In the genomic region with DNA sequence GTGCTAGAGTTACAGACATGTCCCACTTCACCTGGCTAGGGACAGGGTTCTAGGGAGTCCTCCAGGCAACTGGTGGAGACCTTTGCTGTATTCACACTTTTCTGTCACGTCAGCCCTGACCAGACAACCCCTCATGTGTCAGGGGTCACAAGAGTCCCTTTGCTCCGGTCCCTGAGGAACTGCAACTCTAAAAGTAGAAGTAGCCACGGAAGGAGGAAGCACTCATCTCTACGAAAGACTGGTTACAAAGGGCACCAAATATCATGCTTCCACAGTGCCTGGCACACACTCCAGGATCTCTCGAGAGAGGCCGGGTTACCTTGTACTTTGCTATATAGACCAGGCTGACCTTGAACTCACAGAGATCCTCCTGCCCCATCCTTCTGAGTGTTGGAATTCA, we compare ENCODE assay signal across 28 mouse cellular contexts. TPM values are rescaled to one million over a fixed set of nuclear protein-coding genes. Genes with fewer than 3 reads are reported as not detected.
DNase-seq lines count a peak whose midpoint lies in the region; ATAC-seq and TF ChIP-seq lines count a peak whose summit lies in the region.
"Had no signal": no experiment of that assay in that cellular context is flagged by ENCODE, and none has a peak within 500 bp of the region (broad histone marks: within the 10 kb centered on the region; RNA-seq: fewer than 3 reads in every experiment).

No protein-coding gene starts in this region.

- no peaks in the 10 kb centered on the region for H3K9me3 ChIP-seq in liver, embryonic 12.5 days (replicated peaks)
- H3K9me3 ChIP-seq in liver, embryonic 11.5 days (ENCODE audit: control insufficient read depth, low read length) = no peaks in the 10 kb centered on the region
- H3K9me3 ChIP-seq in liver, postnatal 0 days (ENCODE audit: low read length) = no peaks in the 10 kb centered on the region
- H3K9me3 ChIP-seq: heart, embryonic 10.5 days; hindbrain, embryonic 12.5 days; limb, embryonic 13.5 days; midbrain, embryonic 15.5 days had no signal

- peak overlapping the region; percentile 71; the same call in 1 of the 2 replicates for H3K4me2 ChIP-seq in liver, embryonic 12.5 days
- H3K4me2 ChIP-seq in liver, embryonic 11.5 days = no peak overlapping the region
- no peak overlapping the region for H3K4me2 ChIP-seq in liver, postnatal 0 days (ENCODE audit: low read depth, low read length)
- H3K4me2 ChIP-seq: hindbrain, embryonic 12.5 days; limb, embryonic 13.5 days; midbrain, embryonic 15.5 days had no signal

- ATAC-seq in liver, embryonic 12.5 days = no peak
- ATAC-seq in liver, embryonic 11.5 days (replicated peaks; ENCODE audit: low FRiP score) = no peak
- ATAC-seq in granulocyte monocyte progenitor cell, adult 5-6 weeks (replicated peaks; ENCODE audit: poor library complexity, severe bottlenecking) = peak; percentile 53
- no peak for ATAC-seq in liver, postnatal 0 days
- ATAC-seq: forebrain, embryonic 16.5 days; hindbrain, postnatal 0 days; intestine, embryonic 16.5 days; midbrain, embryonic 15.5 days; Patski had no signal

- TF ChIP-seq CTCF in liver, postnatal 0 days (IDR thresholded peaks at IDR 0.05; ENCODE audit: low read depth) = no peak

- peaks cover 69% of the 10 kb centered on the region for H3K36me3 ChIP-seq in liver, embryonic 12.5 days
- H3K36me3 ChIP-seq in liver, embryonic 11.5 days (ENCODE audit: control insufficient read depth, insufficient read depth, low read length) = 0 out of 2 replicates have a peak, but pooled peaks cover 5% of the 10 kb centered on the region
- peaks cover 40% of the 10 kb centered on the region for H3K36me3 ChIP-seq in liver, postnatal 0 days (replicated peaks; ENCODE audit: insufficient read depth, low read length)
- peaks cover 14% of the 10 kb centered on the region for H3K36me3 ChIP-seq in splenic B cell, adult 2 months (ENCODE audit: control insufficient read depth, insufficient read depth, low read length, poor library complexity, severe bottlenecking)

- no peak for TF ChIP-seq EP300 in liver, postnatal 0 days (IDR thresholded peaks at IDR 0.05; ENCODE audit: low read depth)

- no peak for DNase-seq in liver, embryonic 11.5 days (ENCODE audit: low spot score)
- DNase-seq in liver, postnatal 0 days = no peak
- peak; percentile 31 for DNase-seq in splenic B cell, adult 2 months (ENCODE audit: low read depth, low spot score)
- DNase-seq in adrenal gland, adult 8-10 months = no peak
- no peak for DNase-seq in testis, postnatal 14 days (ENCODE audit: low spot score)
- DNase-seq: adrenal gland, postnatal 14 days; cerebellum, adult 2 months; cerebellum, postnatal 14 days; gastrocnemius, adult 2 months; heart, postnatal 36 days; kidney, adult 8-10 months; kidney, postnatal 4 days; lung, adult 2 months; lung, postnatal 10 days; right cerebral cortex, postnatal 25 days had no signal

- no peak overlapping the region for H3K4me3 ChIP-seq in liver, embryonic 12.5 days
- H3K4me3 ChIP-seq in liver, embryonic 11.5 days (ENCODE audit: low read depth, low read length) = no peak overlapping the region
- H3K4me3 ChIP-seq in liver, postnatal 0 days (ENCODE audit: low read depth, low read length) = no peak overlapping the region
- H3K4me3 ChIP-seq: gastrocnemius, adult 2 months; heart, embryonic 10.5 days; hindbrain, embryonic 12.5 days; limb, embryonic 13.5 days; midbrain, embryonic 15.5 days had no signal

- no peak overlapping the region for H3K9ac ChIP-seq in liver, embryonic 12.5 days
- no peak overlapping the region for H3K9ac ChIP-seq in liver, embryonic 11.5 days (ENCODE audit: low read depth, low read length)
- H3K9ac ChIP-seq in liver, postnatal 0 days (replicated peaks) = no peak overlapping the region
- H3K9ac ChIP-seq: hindbrain, embryonic 12.5 days; limb, embryonic 13.5 days; midbrain, embryonic 15.5 days had no signal

- WGBS in liver, embryonic 12.5 days (ENCODE audit: insufficient replicate concordance) = 74% methylated on average over 6 of the region's 6 CpGs
- WGBS in liver, embryonic 11.5 days = 77% methylated on average over 6 of the region's 6 CpGs
- WGBS in liver, postnatal 0 days (ENCODE audit: insufficient replicate concordance) = 63% methylated on average over 6 of the region's 6 CpGs

- H3K4me1 ChIP-seq in liver, embryonic 12.5 days = peaks cover 88% of the 10 kb centered on the region
- H3K4me1 ChIP-seq in liver, embryonic 11.5 days (replicated peaks; ENCODE audit: control insufficient read depth, insufficient read depth, low read length) = peaks cover 56% of the 10 kb centered on the region
- H3K4me1 ChIP-seq in liver, postnatal 0 days (ENCODE audit: insufficient read depth) = peaks cover 46% of the 10 kb centered on the region

- H3K27me3 ChIP-seq in liver, embryonic 12.5 days (replicated peaks) = no peaks in the 10 kb centered on the region
- H3K27me3 ChIP-seq in liver, embryonic 11.5 days (replicated peaks; ENCODE audit: control insufficient read depth, insufficient read depth, low read length) = no peaks in the 10 kb centered on the region
- H3K27me3 ChIP-seq in liver, postnatal 0 days (ENCODE audit: insufficient read depth, low read length) = no peaks in the 10 kb centered on the region
- no peaks in the 10 kb centered on the region for H3K27me3 ChIP-seq in splenic B cell, adult 2 months (ENCODE audit: control insufficient read depth, insufficient read depth, low read length, poor library complexity, severe bottlenecking)
- H3K27me3 ChIP-seq: hindbrain, embryonic 12.5 days; limb, embryonic 13.5 days; midbrain, embryonic 15.5 days; Patski had no signal

- H3K27ac ChIP-seq in liver, embryonic 12.5 days = peak overlapping the region; percentile 91
- no peak overlapping the region; the same call in 1 of the 2 replicates for H3K27ac ChIP-seq in liver, embryonic 11.5 days (ENCODE audit: low read depth, low read length)
- peak overlapping the region; percentile 39; the same call in 1 of the 2 replicates for H3K27ac ChIP-seq in liver, postnatal 0 days (ENCODE audit: low read depth)
- H3K27ac ChIP-seq: gastrocnemius, adult 2 months; heart, embryonic 10.5 days; hindbrain, embryonic 12.5 days; hindbrain, postnatal 0 days; kidney, postnatal 0 days; limb, embryonic 13.5 days; midbrain, embryonic 15.5 days had no signal

RNA-seq across cellular contexts. Expression of a gene that starts 13.6 kb away (rescaled TPM):
- 0.17 and 0.23 TPM in 2 replicates for polyA plus RNA-seq in liver, embryonic 12.5 days (2016; fragmentation: Nextera tagmentation; extraction: Ambion mirVana)
- polyA plus RNA-seq in liver, embryonic 11.5 days (2014; fragmentation: Nextera tagmentation; extraction: Ambion mirVana) = 0.33 and 0.40 TPM in 2 replicates
- 1.4 TPM in 1 of 2 replicates, not detected in the other for total RNA-seq in granulocyte monocyte progenitor cell, adult 5-6 weeks (2014; fragmentation: Nextera tagmentation)
- 0.05 and 0.09 TPM in 2 replicates for total RNA-seq in granulocyte monocyte progenitor cell, adult 5-6 weeks (2017)
- 0.04 TPM in 1 of 2 replicates, not detected in the other for polyA plus RNA-seq in liver, postnatal 0 days (2015; fragmentation: Nextera tagmentation; extraction: Ambion mirVana)
- 1 to 10 TPM in 1 of 4 experiments, under 1 TPM in 3; 0.23 to 1.1 (median 0.61) TPM for total RNA-seq in adrenal gland, adult 8-10 months (2022)
- total RNA-seq: MEL; neutrophil, adult 5-6 weeks had no signal

RNA-seq across cellular contexts. Expression of a gene that starts 16.4 kb away (rescaled TPM):
- 46.6 and 49.1 TPM in 2 replicates for polyA plus RNA-seq in liver, embryonic 12.5 days (2016; fragmentation: Nextera tagmentation; extraction: Ambion mirVana)
- polyA plus RNA-seq in liver, embryonic 11.5 days (2014; fragmentation: Nextera tagmentation; extraction: Ambion mirVana) = 39.3 and 44.4 TPM in 2 replicates
- total RNA-seq in granulocyte monocyte progenitor cell, adult 5-6 weeks (2014; fragmentation: Nextera tagmentation) = 3.8 and 10.6 TPM in 2 replicates
- total RNA-seq in granulocyte monocyte progenitor cell, adult 5-6 weeks (2017) = 3.8 and 6.3 TPM in 2 replicates
- 46.5 and 49.3 TPM in 2 replicates for polyA plus RNA-seq in liver, postnatal 0 days (2015; fragmentation: Nextera tagmentation; extraction: Ambion mirVana)
- 100 to 1,000 TPM; 135 to 205 (median 166) TPM for total RNA-seq in adrenal gland, adult 8-10 months (2022)

RNA-seq across cellular contexts. Expression of a gene that starts 16.4 kb away (rescaled TPM):
- 26.3 and 27.5 TPM in 2 replicates for polyA plus RNA-seq in liver, embryonic 12.5 days (2016; fragmentation: Nextera tagmentation; extraction: Ambion mirVana)
- polyA plus RNA-seq in liver, embryonic 11.5 days (2014; fragmentation: Nextera tagmentation; extraction: Ambion mirVana) = 33.9 and 35.1 TPM in 2 replicates
- 16.9 and 18.4 TPM in 2 replicates for total RNA-seq in granulocyte monocyte progenitor cell, adult 5-6 weeks (2014; fragmentation: Nextera tagmentation)
- total RNA-seq in granulocyte monocyte progenitor cell, adult 5-6 weeks (2017) = 4.7 and 6.6 TPM in 2 replicates
- polyA plus RNA-seq in liver, postnatal 0 days (2015; fragmentation: Nextera tagmentation; extraction: Ambion mirVana) = 8.6 and 9.0 TPM in 2 replicates
- total RNA-seq in adrenal gland, adult 8-10 months (2022) = 10 to 100 TPM; 21.6 to 23.8 (median 22.0) TPM

RNA-seq across cellular contexts. Expression of a gene that starts 37.5 kb away (rescaled TPM):
- 0.91 and 1.2 TPM in 2 replicates for polyA plus RNA-seq in liver, embryonic 12.5 days (2016; fragmentation: Nextera tagmentation; extraction: Ambion mirVana)
- polyA plus RNA-seq in liver, embryonic 11.5 days (2014; fragmentation: Nextera tagmentation; extraction: Ambion mirVana) = 0.80 and 0.84 TPM in 2 replicates
- total RNA-seq in granulocyte monocyte progenitor cell, adult 5-6 weeks (2014; fragmentation: Nextera tagmentation) = 0.13 and 1.4 TPM in 2 replicates
- 0.52 and 0.62 TPM in 2 replicates for total RNA-seq in granulocyte monocyte progenitor cell, adult 5-6 weeks (2017)
- 0.25 and 0.28 TPM in 2 replicates for polyA plus RNA-seq in liver, postnatal 0 days (2015; fragmentation: Nextera tagmentation; extraction: Ambion mirVana)
- 1 to 10 TPM; 2.6 to 4.7 (median 3.3) TPM for total RNA-seq in adrenal gland, adult 8-10 months (2022)

RNA-seq across cellular contexts. Expression of a gene that starts 49.9 kb away (rescaled TPM):
- 19.5 and 20.9 TPM in 2 replicates for polyA plus RNA-seq in liver, embryonic 12.5 days (2016; fragmentation: Nextera tagmentation; extraction: Ambion mirVana)
- polyA plus RNA-seq in liver, embryonic 11.5 days (2014; fragmentation: Nextera tagmentation; extraction: Ambion mirVana) = 23.0 and 24.3 TPM in 2 replicates
- 1.9 and 2.2 TPM in 2 replicates for total RNA-seq in granulocyte monocyte progenitor cell, adult 5-6 weeks (2014; fragmentation: Nextera tagmentation)
- total RNA-seq in granulocyte monocyte progenitor cell, adult 5-6 weeks (2017) = 3.7 and 8.9 TPM in 2 replicates
- polyA plus RNA-seq in liver, postnatal 0 days (2015; fragmentation: Nextera tagmentation; extraction: Ambion mirVana) = 18.3 and 18.5 TPM in 2 replicates
- 10 to 100 TPM; 20.2 to 37.1 (median 23.9) TPM for total RNA-seq in adrenal gland, adult 8-10 months (2022)
